Comparison of ENCODE assay signal across 18 mouse cellular contexts in genomic region chr15:60657572-60657971, GRCm38 (mm10).
A peak's percentile ranks its signal among the peaks of the same experiment; 100 is the strongest.
DNase-seq lines count a peak whose midpoint lies in the region; ATAC-seq and TF ChIP-seq lines count a peak whose summit lies in the region.
"Had no signal": no experiment of that assay in that cellular context is flagged by ENCODE, and none has a peak within 500 bp of the region (broad histone marks: within the 10 kb centered on the region; RNA-seq: fewer than 3 reads in every experiment).

No protein-coding gene starts in this region.

- H3K4me3 ChIP-seq in embryonic facial prominence, embryonic 14.5 days (ENCODE audit: low read depth, low read length) = no peak overlapping the region
- H3K4me3 ChIP-seq in embryonic facial prominence, embryonic 10.5 days = no peak overlapping the region
- no peak overlapping the region for H3K4me3 ChIP-seq in stomach, postnatal 0 days (ENCODE audit: low read depth, low read length)
- H3K4me3 ChIP-seq: heart, embryonic 10.5 days; limb, embryonic 12.5 days; liver, embryonic 15.5 days; midbrain, embryonic 10.5 days had no signal

- H3K9me3 ChIP-seq in embryonic facial prominence, embryonic 14.5 days (ENCODE audit: control insufficient read depth, low read length) = no peaks in the 10 kb centered on the region
- H3K9me3 ChIP-seq in embryonic facial prominence, embryonic 10.5 days = no peaks in the 10 kb centered on the region
- no peaks in the 10 kb centered on the region for H3K9me3 ChIP-seq in stomach, postnatal 0 days (ENCODE audit: control insufficient read depth, low read length)
- H3K9me3 ChIP-seq: heart, embryonic 10.5 days; limb, embryonic 12.5 days; liver, embryonic 15.5 days; midbrain, embryonic 10.5 days had no signal

- H3K4me2 ChIP-seq in embryonic facial prominence, embryonic 14.5 days (ENCODE audit: low read depth, low read length) = no peak overlapping the region
- H3K4me2 ChIP-seq in stomach, postnatal 0 days (replicated peaks; ENCODE audit: low read depth) = no peak overlapping the region
- H3K4me2 ChIP-seq: limb, embryonic 12.5 days; liver, embryonic 15.5 days had no signal

- no peak for ATAC-seq in embryonic facial prominence, embryonic 14.5 days (ENCODE audit: low read depth)
- ATAC-seq in stomach, postnatal 0 days (ENCODE audit: low FRiP score, low TSS enrichment) = no peak
- ATAC-seq in erythroblast, adult 5-6 weeks (replicated peaks; ENCODE audit: low FRiP score, poor library complexity, severe bottlenecking) = no peak
- ATAC-seq: activated CD4-positive, CD25-positive, alpha-beta regulatory T cell, adult 4 months; hindbrain, embryonic 16.5 days had no signal

- WGBS in embryonic facial prominence, embryonic 14.5 days = 55% methylated on average over 7 of the region's 7 CpGs
- 80% methylated on average over 7 of the region's 7 CpGs for WGBS in embryonic facial prominence, embryonic 10.5 days
- 75% methylated on average over 7 of the region's 7 CpGs for WGBS in stomach, postnatal 0 days

- H3K27ac ChIP-seq in embryonic facial prominence, embryonic 14.5 days (replicated peaks; ENCODE audit: low read depth, low read length) = no peak overlapping the region
- H3K27ac ChIP-seq in embryonic facial prominence, embryonic 10.5 days (replicated peaks) = no peak overlapping the region
- H3K27ac ChIP-seq in stomach, postnatal 0 days (replicated peaks) = no peak overlapping the region
- H3K27ac ChIP-seq: heart, embryonic 10.5 days; limb, embryonic 12.5 days; liver, embryonic 15.5 days; midbrain, embryonic 10.5 days had no signal

- no peaks in the 10 kb centered on the region for H3K36me3 ChIP-seq in embryonic facial prominence, embryonic 14.5 days (ENCODE audit: control insufficient read depth, insufficient read depth, low read length)
- no peaks in the 10 kb centered on the region for H3K36me3 ChIP-seq in embryonic facial prominence, embryonic 10.5 days (replicated peaks)
- H3K36me3 ChIP-seq in stomach, postnatal 0 days (ENCODE audit: control insufficient read depth, insufficient read depth, low read length) = no peaks in the 10 kb centered on the region
- H3K36me3 ChIP-seq: heart, embryonic 10.5 days; limb, embryonic 12.5 days; liver, embryonic 15.5 days; midbrain, embryonic 10.5 days had no signal

- DNase-seq in embryonic facial prominence, embryonic 14.5 days (ENCODE audit: low spot score) = peak; percentile 59
- no peak for DNase-seq in embryonic facial prominence, embryonic 10.5 days (ENCODE audit: low spot score)
- peak; percentile 28 for DNase-seq in left cerebral cortex, postnatal 4 days
- no peak for DNase-seq in left cerebral cortex, adult 8-10 months (ENCODE audit: low spot score in 2 of 2)
- peak; percentile 8 for DNase-seq in cerebellum, adult 9-10 months
- peak; percentile 6 to 10 for DNase-seq in layer of hippocampus, adult 8-10 months (ENCODE audit: low spot score in 2 of 2)
- DNase-seq in stomach, postnatal 0 days (ENCODE audit: low spot score) = no peak
- DNase-seq: gastrocnemius, postnatal 36 days; kidney, adult 2 months; lung, postnatal 36 days; thymus, adult 18-20 months had no signal

- H3K4me1 ChIP-seq in embryonic facial prominence, embryonic 14.5 days (ENCODE audit: control insufficient read depth, insufficient read depth, low read length) = no peaks in the 10 kb centered on the region
- no peaks in the 10 kb centered on the region for H3K4me1 ChIP-seq in embryonic facial prominence, embryonic 10.5 days
- no peaks in the 10 kb centered on the region for H3K4me1 ChIP-seq in stomach, postnatal 0 days (replicated peaks; ENCODE audit: control insufficient read depth, insufficient read depth)
- H3K4me1 ChIP-seq: heart, embryonic 10.5 days; limb, embryonic 12.5 days; liver, embryonic 15.5 days; midbrain, embryonic 10.5 days had no signal

- no peaks in the 10 kb centered on the region for H3K27me3 ChIP-seq in embryonic facial prominence, embryonic 14.5 days (replicated peaks; ENCODE audit: control insufficient read depth, insufficient read depth, low read length)
- no peaks in the 10 kb centered on the region for H3K27me3 ChIP-seq in embryonic facial prominence, embryonic 10.5 days (replicated peaks; ENCODE audit: low read depth, poor library complexity, severe bottlenecking)
- no peaks in the 10 kb centered on the region for H3K27me3 ChIP-seq in stomach, postnatal 0 days (ENCODE audit: control insufficient read depth, insufficient read depth, low read length)
- H3K27me3 ChIP-seq: limb, embryonic 12.5 days; liver, embryonic 15.5 days had no signal

- no peak overlapping the region for H3K9ac ChIP-seq in embryonic facial prominence, embryonic 14.5 days (ENCODE audit: low read depth, low read length)
- no peak overlapping the region for H3K9ac ChIP-seq in stomach, postnatal 0 days (ENCODE audit: low read length)
- H3K9ac ChIP-seq: limb, embryonic 12.5 days; liver, embryonic 15.5 days had no signal

- no peak for TF ChIP-seq CTCF in stomach, postnatal 0 days (IDR thresholded peaks at IDR 0.05; ENCODE audit: low read depth)

- TF ChIP-seq EP300 in stomach, postnatal 0 days (optimal IDR thresholded peaks at IDR 0.05) = no peak

- intact Hi-C loops in left cerebral cortex, postnatal 4 days (cut with DNase I) = loop anchor here (10.0 kb wide), 1 partner anchor 167 kb away; no protein-coding TSS in a partner anchor

Comparison
In these comparisons a context has a peak if more than half of its experiments do, and no peak if none do; other contexts are left out.
1. DNase-seq: peak in embryonic facial prominence, embryonic 14.5 days (single experiment), left cerebral cortex, postnatal 4 days (single experiment), cerebellum, adult 9-10 months (single experiment) and layer of hippocampus, adult 8-10 months (2 of 2); none in embryonic facial prominence, embryonic 10.5 days (single experiment), left cerebral cortex, adult 8-10 months (0 of 2) and stomach, postnatal 0 days (single experiment).